Mouse (Mus musculus) MEL (cell line): ENCODE results near the gene Fat3. TPM values are rescaled to one million over a fixed set of nuclear protein-coding genes. Genes with fewer than 3 reads are reported as not detected.

ENCODE experiments used
- DNase-seq: peaks from one replicate; pipeline ENCODE4 v3.0.0; 2011; ENCODE audit warnings: low read depth, low spot score
- H3K27ac ChIP-seq: 2 replicates; pipeline ENCODE4 v1.5.1; 2012; ENCODE audit warnings: low read depth, mild to moderate bottlenecking, control low read depth, low read length, moderate library complexity; ENCODE audit not compliant: control insufficient read depth
- H3K27me3 ChIP-seq, 2 experiments: fragments of 150-350 bp in 1 of 2; sonication (generic) in 1 of 2; 2 replicates each; pipeline ENCODE4 v1.6.1; 2012; ENCODE audit warnings: low read length in 2 of 2, mild to moderate bottlenecking in 2 of 2, improper control_type of control experiment in 1 of 2, moderate library complexity in 1 of 2; ENCODE audit not compliant: insufficient read depth in 2 of 2, control insufficient read depth in 1 of 2
- H3K36me3 ChIP-seq, 2 experiments: 2 replicates each; pipeline ENCODE4 v1.6.1; 2012 to 2014; ENCODE audit warnings: low read length in 2 of 2, improper control_type of control experiment in 1 of 2, inconsistent platforms in 1 of 2, mild to moderate bottlenecking in 1 of 2; ENCODE audit not compliant: insufficient read depth in 2 of 2, control insufficient read depth in 1 of 2
- H3K4me1 ChIP-seq, 2 experiments: fragments of 150-350 bp in 1 of 2; sonication (generic) in 1 of 2; 2 replicates each; pipeline ENCODE4 v1.6.1; 2012; ENCODE audit warnings: low read length in 2 of 2, improper control_type of control experiment in 1 of 2, mild to moderate bottlenecking in 1 of 2; ENCODE audit not compliant: insufficient read depth in 2 of 2, control insufficient read depth in 1 of 2
- H3K4me3 ChIP-seq, 2 experiments: fragments of 150-350 bp in 1 of 2; sonication (generic) in 1 of 2; 2 replicates each; pipeline ENCODE4 v1.5.1; 2012; ENCODE audit warnings: low read depth in 2 of 2, low read length in 2 of 2, mild to moderate bottlenecking in 2 of 2, moderate library complexity in 2 of 2, control low read depth in 1 of 2, improper control_type of control experiment in 1 of 2; ENCODE audit not compliant: control insufficient read depth in 1 of 2, insufficient read depth in 1 of 2
- H3K79me2 ChIP-seq: 2 replicates; pipeline ENCODE4 v1.6.1; 2012; ENCODE audit warnings: mild to moderate bottlenecking, low read length, moderate library complexity; ENCODE audit not compliant: control insufficient read depth, poor library complexity, insufficient read depth
- H3K9ac ChIP-seq: 2 replicates; pipeline ENCODE4 v1.6.1; 2012; ENCODE audit warnings: low read depth, mild to moderate bottlenecking, control low read depth, low read length, moderate library complexity; ENCODE audit not compliant: control insufficient read depth, poor library complexity, severe bottlenecking
- H3K9me3 ChIP-seq: fragments of 150-350 bp; sonication (generic); replicated peaks from 2 replicates; pipeline ENCODE4 v1.6.1; 2012; ENCODE audit warnings: mild to moderate bottlenecking, low read length, improper control_type of control experiment, moderate library complexity; ENCODE audit not compliant: insufficient read depth
- BHLHE40 ChIP-seq: IDR thresholded peaks from 2 replicates; pipeline ENCODE4 v1.6.1; 2012; ENCODE audit warnings: low read depth, mild to moderate bottlenecking, inconsistent platforms, low read length, improper control_type of control experiment, borderline replicate concordance
- E2F4 ChIP-seq: IDR thresholded peaks from 2 replicates; pipeline ENCODE4 v1.6.1; 2011; ENCODE audit warnings: low read depth, low read length, improper control_type of control experiment, borderline replicate concordance
- GATA1 ChIP-seq: IDR thresholded peaks from 2 replicates; pipeline ENCODE4 v1.6.1; 2011; ENCODE audit warnings: low read depth, low read length, improper control_type of control experiment
- HCFC1 ChIP-seq: IDR thresholded peaks from 2 replicates; pipeline ENCODE4 v1.6.1; 2012; ENCODE audit warnings: low read depth, mild to moderate bottlenecking, inconsistent platforms, low read length, improper control_type of control experiment, moderate library complexity
- KAT2A ChIP-seq: conservative IDR thresholded peaks from 2 replicates; pipeline ENCODE4 v1.6.1; 2012; ENCODE audit warnings: low read depth, low read length, improper control_type of control experiment, inconsistent platforms
- MAFK ChIP-seq: IDR thresholded peaks from 2 replicates; pipeline ENCODE4 v1.6.1; 2011; ENCODE audit warnings: low read depth, mild to moderate bottlenecking, low read length, improper control_type of control experiment, borderline replicate concordance
- MAX ChIP-seq: IDR thresholded peaks from 2 replicates; pipeline ENCODE4 v1.6.1; 2011; ENCODE audit warnings: low read length, improper control_type of control experiment
- MEF2A ChIP-seq: IDR thresholded peaks from 2 replicates; pipeline ENCODE4 v1.6.1; 2014; ENCODE audit warnings: low read depth, mild to moderate bottlenecking, inconsistent platforms, low read length, improper control_type of control experiment; ENCODE audit not compliant: poor library complexity, insufficient replicate concordance, severe bottlenecking; ENCODE audit errors: extremely low read depth
- NELFE ChIP-seq: IDR thresholded peaks from 2 replicates; pipeline ENCODE4 v1.6.1; 2011; ENCODE audit warnings: low read depth, low read length, improper control_type of control experiment
- NRF1 ChIP-seq: IDR thresholded peaks from 2 replicates; pipeline ENCODE4 v1.6.1; 2014; ENCODE audit warnings: low read depth, mild to moderate bottlenecking, inconsistent platforms, low read length, improper control_type of control experiment, moderate library complexity; ENCODE audit not compliant: poor library complexity, insufficient read depth, severe bottlenecking
- POLR2AphosphoS2 ChIP-seq: IDR thresholded peaks from 2 replicates; pipeline ENCODE4 v1.6.1; 2011; ENCODE audit warnings: low read length, improper control_type of control experiment
- SMC3 ChIP-seq: IDR thresholded peaks from 2 replicates; pipeline ENCODE4 v1.6.1; 2011; ENCODE audit warnings: low read depth, low read length, improper control_type of control experiment
- TAL1 ChIP-seq: IDR thresholded peaks from 2 replicates; pipeline ENCODE4 v1.6.1; 2012; ENCODE audit warnings: mild to moderate bottlenecking, inconsistent platforms, low read length, moderate library complexity, mixed read lengths
- ZC3H11A ChIP-seq: IDR thresholded peaks from 2 replicates; pipeline ENCODE4 v1.6.1; 2012; ENCODE audit warnings: low read depth, mild to moderate bottlenecking, inconsistent platforms, low read length, improper control_type of control experiment
- ZMIZ1 ChIP-seq: IDR thresholded peaks from 2 replicates; pipeline ENCODE4 v1.6.1; 2012; ENCODE audit warnings: low read depth, mild to moderate bottlenecking, inconsistent platforms, low read length, improper control_type of control experiment, moderate library complexity
- polyA plus RNA-seq, 2 experiments: library from polyadenylated mRNA; stranded (reverse) in 1 of 2; unstranded in 1 of 2; fragments of >175 nt in 1 of 2; fragments of >200 nt in 1 of 2; gene quantifications; 2 replicates each; pipeline versions ENCODE4 v1.2.1 to v1.2.4; 2012; ENCODE audit warnings: low replicate concordance in 2 of 2, low read depth in 1 of 2; ENCODE audit not compliant: insufficient read length in 2 of 2, insufficient read depth in 1 of 2, missing spikeins in 1 of 2
- total RNA-seq: library from RNA; depleted of rRNA; stranded (reverse); fragments of 300-350 nt; gene quantifications from 2 replicates; pipeline ENCODE4 v1.2.3, GENCODE M21; 2012

Fat3 gene
- total and polyA plus RNA-seq, 3 experiments = 1.5 to 1.8 TPM; not detected in 1

DNA sequence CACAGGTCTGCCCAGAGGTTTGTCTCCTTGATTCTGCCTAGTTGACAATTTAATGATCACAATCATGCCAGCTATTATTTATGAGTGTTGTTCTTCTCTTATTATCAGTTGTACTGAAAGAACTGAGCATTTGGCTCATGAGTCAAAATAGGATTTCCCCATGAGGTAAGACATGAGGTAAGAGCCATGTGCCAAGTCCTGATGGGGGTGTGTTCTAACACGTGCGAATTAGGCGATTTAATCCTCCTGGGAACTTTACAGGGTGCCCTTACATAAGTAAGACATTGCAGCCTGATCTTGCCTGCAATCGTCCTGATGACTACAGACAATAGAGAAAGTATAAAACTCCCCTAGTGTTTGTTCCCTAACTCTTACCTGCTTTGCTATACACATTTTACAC lies 631.6 kb downstream of the Fat3 start:
- Histone ChIP-seq H3K4me3 (no peak overlapping the region), H3K27ac (no peak overlapping the region), H3K9me3 (no peaks in the 10 kb centered on the region), H3K36me3 (no peaks in the 10 kb centered on the region), H3K27me3 (peaks cover 0 to 2% of the 10 kb centered on the region in 2 experiments; a peak in 2 of 4 replicates), H3K4me1 (no peaks in the 10 kb centered on the region), H3K9ac (no peak overlapping the region), H3K79me2 (no peaks in the 10 kb centered on the region)
- TF ChIP-seq NRF1 (no peak), ZC3H11A (no peak), TAL1 (no peak), NELFE (no peak), MAX (no peak), BHLHE40 (no peak), SMC3 (no peak), ZMIZ1 (no peak)
- no peak for DNase-seq

DNA sequence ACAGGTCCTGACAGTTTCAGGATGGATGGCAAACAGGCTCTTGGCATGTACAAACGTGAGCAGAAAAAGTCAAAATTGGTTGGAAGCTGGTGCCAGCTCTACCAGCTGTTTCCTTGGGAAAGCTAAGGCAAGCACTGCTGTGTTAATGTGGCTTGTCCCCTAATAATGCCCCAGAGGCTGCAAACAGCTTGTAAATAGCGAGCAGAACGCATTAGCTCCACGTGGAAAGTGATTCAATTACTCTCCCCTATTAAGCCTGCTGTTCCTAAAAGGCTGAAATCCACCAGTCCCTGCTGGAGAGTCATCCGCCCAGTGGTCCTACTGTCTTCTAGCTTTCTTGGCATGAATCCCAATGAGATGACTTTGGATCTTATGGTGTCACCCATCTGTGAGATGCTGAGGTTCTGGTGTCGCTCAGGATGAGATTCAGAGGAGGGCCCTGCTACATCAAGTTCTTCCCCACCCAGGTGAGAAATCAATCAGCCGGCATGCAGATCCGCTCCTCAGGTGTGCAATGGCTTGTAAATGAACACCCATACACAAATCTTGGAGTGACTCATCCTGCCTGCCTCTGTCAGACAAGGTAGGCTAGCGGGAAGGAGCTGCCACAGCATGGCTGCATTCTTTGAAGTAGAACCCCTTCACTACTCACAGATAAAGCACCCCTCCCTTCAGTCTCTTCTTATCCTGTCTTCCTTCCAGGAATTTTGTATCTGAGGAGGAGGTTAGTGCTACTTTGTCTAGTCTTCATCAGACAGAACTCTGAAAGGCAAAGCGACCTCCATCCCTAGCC lies 634.6 kb downstream of the Fat3 start:
- Histone ChIP-seq H3K36me3 (no peaks in the 10 kb centered on the region), H3K27ac (no peak overlapping the region), H3K4me1 (no peaks in the 10 kb centered on the region), H3K27me3 (peaks cover 0 to 2% of the 10 kb centered on the region in 2 experiments; a peak in 2 of 4 replicates), H3K4me3 (no peak overlapping the region), H3K79me2 (no peaks in the 10 kb centered on the region), H3K9ac (no peak overlapping the region), H3K9me3 (no peaks in the 10 kb centered on the region)
- no peak for DNase-seq
- TF ChIP-seq KAT2A (no peak), GATA1 (no peak), MAX (no peak), MAFK (no peak), HCFC1 (no peak), MEF2A (no peak), E2F4 (no peak), NELFE (no peak), POLR2AphosphoS2 (no peak)
